Mouse (Mus musculus) bone marrow macrophage, adult 2 months (primary cell): Measurements from ENCODE around the gene Psap. TPM values are rescaled to one million over a fixed set of nuclear protein-coding genes. Genes with fewer than 3 reads are reported as not detected.

ENCODE experiments used
- H3K27ac ChIP-seq: 2 replicates; pipeline ENCODE4 v1.5.1; 2012; ENCODE audit warnings: low read depth, low read length; ENCODE audit not compliant: insufficient read depth
- H3K4me1 ChIP-seq: 2 replicates; pipeline ENCODE4 v1.6.1; 2012; ENCODE audit warnings: low read length; ENCODE audit not compliant: control insufficient read depth, insufficient read depth
- H3K4me3 ChIP-seq: 2 replicates; pipeline ENCODE4 v1.5.1; 2012; ENCODE audit warnings: mild to moderate bottlenecking, low read length, moderate library complexity; ENCODE audit not compliant: insufficient read depth
- CTCF ChIP-seq: IDR thresholded peaks from 2 replicates; pipeline ENCODE4 v1.5.1; 2012; ENCODE audit warnings: low read depth, mild to moderate bottlenecking, low read length, moderate library complexity
- POLR2A ChIP-seq: IDR thresholded peaks from 2 replicates; pipeline ENCODE4 v1.6.1; 2012; ENCODE audit warnings: mild to moderate bottlenecking, low read depth, low read length, borderline replicate concordance
- polyA plus RNA-seq: library from polyadenylated mRNA; stranded (reverse); fragments of >200 nt; gene quantifications from 2 replicates; pipeline ENCODE4 v1.2.4, GENCODE M21; 2012; ENCODE audit not compliant: missing spikeins, insufficient read depth, insufficient read length

Gene Psap
- polyA plus RNA-seq, 1 experiment = 4,568 TPM

GRCm38 (mm10) chr10:60279290-60279940 lies 2.0 kb downstream of the Psap start:
- TF ChIP-seq CTCF (no peak), POLR2A (no peak)
- H3K4me3 ChIP-seq = peak overlapping the region; percentile 96
- peaks cover 31% of the 10 kb centered on the region for H3K4me1 ChIP-seq
- peak overlapping the region; percentile 98 for H3K27ac ChIP-seq

DNA sequence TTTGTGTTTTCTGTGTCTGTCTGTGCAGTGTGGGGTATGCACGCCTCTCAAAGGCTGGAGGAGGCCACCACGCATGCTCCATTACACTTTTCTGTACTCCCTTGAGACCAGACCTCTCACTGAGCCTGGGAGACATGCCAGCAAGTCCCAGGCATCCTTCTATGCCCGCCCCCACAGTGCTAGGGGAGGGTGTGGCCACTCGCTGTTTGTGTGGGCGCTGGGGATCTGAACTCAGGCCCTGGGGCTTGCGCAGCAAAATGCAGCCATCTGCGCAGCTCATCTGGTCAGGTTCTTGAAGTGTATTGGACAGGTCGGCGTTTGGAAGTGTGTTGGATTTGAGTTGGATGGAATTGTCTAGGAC lies 2.5 kb downstream of the Psap start:
- TF ChIP-seq POLR2A (no peak), CTCF (no peak)
- Histone ChIP-seq H3K4me1 (peaks cover 29% of the 10 kb centered on the region), H3K27ac (peak overlapping the region; percentile 98), H3K4me3 (peak overlapping the region; percentile 96)

DNA sequence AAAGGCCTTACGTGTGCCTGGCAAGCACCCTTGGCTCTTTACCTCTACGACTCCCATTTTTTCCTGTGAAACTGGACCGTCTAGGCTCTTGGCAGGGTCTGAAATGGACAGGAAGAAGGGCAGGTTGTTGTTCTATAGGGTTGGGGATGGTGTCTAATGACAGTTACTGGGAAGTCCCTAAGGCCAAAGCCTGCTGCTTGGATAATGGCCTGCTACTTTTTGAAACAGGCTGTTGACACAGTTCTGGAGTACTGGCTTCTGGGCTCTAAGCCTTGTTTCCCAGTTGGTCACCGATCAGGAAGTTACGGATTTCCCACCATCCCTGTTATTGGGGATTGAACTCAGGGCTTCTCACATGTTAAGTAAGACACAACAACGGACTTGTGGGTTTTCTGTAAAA lies 2.9 kb downstream of the Psap start:
- Histone ChIP-seq H3K4me1 (peaks cover 30% of the 10 kb centered on the region), H3K27ac (peak overlapping the region; percentile 98), H3K4me3 (peak overlapping the region; percentile 96)
- TF ChIP-seq POLR2A (no peak), CTCF (no peak)

GRCm38 (mm10) chr10:60281571-60282050 lies 4.2 kb downstream of the Psap start:
- peaks cover 34% of the 10 kb centered on the region for H3K4me1 ChIP-seq
- peak overlapping the region; percentile 96 for H3K4me3 ChIP-seq
- H3K27ac ChIP-seq = peak overlapping the region; percentile 98
- TF ChIP-seq CTCF (no peak), POLR2A (no peak)

DNA sequence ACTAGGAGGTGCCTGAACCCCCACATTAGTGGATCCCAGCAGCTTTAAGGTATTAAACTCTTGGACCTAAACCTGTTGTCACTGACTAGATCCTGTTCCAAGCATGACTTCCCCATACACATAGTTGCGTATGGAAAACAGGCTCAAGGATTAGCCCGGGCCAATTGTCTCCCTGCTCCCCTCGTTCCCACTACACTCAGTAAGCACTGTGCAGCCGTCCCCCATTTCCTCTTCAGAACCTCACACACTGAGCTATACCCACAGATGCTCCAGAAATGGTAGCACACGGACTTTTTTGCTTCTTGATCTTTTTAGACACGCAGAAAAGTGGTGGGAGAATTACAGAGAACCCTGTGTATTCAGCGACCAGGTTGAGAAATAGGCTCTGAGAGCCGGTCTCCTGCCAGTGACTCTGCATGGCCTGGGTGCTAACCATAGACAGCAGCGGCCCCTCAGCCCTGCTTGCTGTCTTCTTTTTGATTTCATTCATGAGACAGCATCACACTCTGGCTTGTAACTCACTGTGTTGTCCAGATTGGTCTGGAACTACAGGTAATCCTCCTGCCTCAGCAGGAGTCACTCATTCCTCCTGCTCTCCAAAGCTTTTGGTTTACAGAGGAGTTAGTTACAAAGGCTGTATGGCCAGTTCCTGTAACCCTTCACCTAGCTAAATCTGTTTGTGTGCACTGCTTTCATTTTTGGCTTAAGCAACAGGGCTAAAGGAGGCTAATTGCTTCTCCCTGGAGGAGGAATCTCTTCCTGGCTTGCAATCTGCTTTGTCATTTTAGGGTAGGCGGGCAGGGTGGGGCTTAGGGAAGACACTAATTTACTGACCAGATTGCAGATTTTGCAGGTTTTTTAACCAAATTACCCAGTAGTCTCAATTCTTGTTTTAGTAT lies 4.9 kb downstream of the Psap start:
- peaks cover 33% of the 10 kb centered on the region for H3K4me1 ChIP-seq
- peak overlapping the region; percentile 96 for H3K4me3 ChIP-seq
- H3K27ac ChIP-seq = peak overlapping the region; percentile 98
- TF ChIP-seq POLR2A (no peak), CTCF (no peak)

GRCm38 (mm10) chr10:60284248-60284647 lies 6.8 kb downstream of the Psap start:
- Histone ChIP-seq H3K27ac (peak overlapping the region; percentile 98), H3K4me1 (peaks cover 50% of the 10 kb centered on the region), H3K4me3 (peak overlapping the region; percentile 96)
- TF ChIP-seq CTCF = no peak
- TF ChIP-seq POLR2A = no peak

DNA sequence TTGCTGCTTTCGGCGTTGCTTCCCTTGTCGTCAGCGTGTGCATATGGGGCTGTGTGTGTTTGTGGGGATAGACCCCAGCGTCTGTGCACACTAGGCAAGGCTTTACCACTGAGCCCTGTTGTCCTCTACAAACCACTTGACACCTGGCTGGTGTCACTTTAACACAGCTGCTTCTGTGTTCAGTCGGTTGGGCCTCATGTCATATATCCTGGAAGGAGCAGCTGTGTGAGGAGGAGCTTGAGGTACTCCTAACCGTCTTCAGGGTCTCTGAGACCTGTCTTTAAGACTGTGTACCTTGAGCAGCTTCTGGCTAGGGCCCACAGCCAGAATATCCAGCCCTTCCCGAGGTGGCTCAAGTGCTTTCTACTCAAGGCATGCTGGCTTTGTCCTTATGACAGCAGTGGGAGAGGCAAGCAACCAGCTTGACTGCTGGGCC lies 7.3 kb downstream of the Psap start:
- Histone ChIP-seq H3K27ac (peak overlapping the region; percentile 98), H3K4me3 (peak overlapping the region; percentile 96), H3K4me1 (peaks cover 54% of the 10 kb centered on the region)
- TF ChIP-seq POLR2A (no peak), CTCF (no peak)

DNA sequence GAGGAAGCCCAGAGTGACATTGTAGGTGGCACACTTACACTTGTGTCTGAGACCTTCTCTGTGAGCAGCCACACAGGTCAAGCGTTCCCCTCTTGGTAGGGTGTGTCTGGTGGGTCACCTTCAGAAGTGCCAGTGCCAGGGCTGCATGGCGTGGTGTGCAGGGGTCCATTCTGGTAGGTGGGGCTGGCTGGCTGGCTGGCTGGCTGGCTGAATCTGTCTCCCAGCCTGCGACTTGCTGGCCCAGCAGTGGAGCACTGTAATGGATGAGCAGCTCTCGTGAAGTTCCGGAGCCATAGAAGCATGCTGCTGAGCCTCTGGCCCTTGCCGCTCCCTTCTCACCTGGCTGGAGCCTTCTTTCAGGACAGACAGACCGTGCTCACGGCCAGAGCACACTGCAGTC lies 7.8 kb downstream of the Psap start:
- TF ChIP-seq CTCF (no peak), POLR2A (no peak)
- Histone ChIP-seq H3K27ac (peak overlapping the region; percentile 98), H3K4me3 (peak overlapping the region; percentile 96), H3K4me1 (peaks cover 58% of the 10 kb centered on the region)

DNA sequence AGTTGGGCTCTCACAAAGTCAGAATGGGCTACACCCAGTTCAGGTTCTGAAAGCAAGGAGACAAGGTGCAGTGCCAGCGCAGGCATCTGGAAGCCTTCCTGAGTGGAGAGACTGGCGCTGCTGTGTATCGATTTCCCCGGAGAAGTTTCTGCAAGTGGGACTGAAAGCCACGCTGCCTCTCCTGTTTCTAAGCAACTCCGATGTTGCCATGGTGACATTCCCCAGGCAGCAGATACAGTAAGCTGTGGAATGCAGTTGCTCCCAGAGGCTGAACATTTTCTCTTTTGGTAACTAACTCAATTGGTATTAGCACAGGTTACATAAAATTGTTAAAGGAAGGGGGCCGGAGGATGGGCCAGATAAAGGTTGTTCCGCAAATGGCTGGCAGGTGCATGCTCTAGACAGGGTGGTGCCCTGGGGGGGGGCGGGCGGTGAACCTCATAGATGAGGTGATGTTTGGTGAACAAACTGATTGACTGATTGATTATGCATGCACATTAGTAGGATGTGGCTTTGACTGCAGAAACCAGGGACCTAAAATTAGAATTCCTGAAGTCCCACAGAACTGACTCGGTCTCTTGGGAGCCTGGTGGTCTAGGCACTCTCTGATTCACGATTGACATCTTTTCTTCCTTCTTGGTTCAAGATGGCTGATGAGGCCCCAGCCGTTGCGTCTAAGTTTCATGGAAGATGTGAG lies 8.4 kb downstream of the Psap start:
- Histone ChIP-seq H3K27ac (peak overlapping the region; percentile 98), H3K4me3 (peak overlapping the region; percentile 96), H3K4me1 (peaks cover 63% of the 10 kb centered on the region)
- TF ChIP-seq POLR2A (no peak), CTCF (no peak)
